Mouse (Mus musculus): Measurements from ENCODE around the gene Kazald1. TPM values are rescaled to one million over a fixed set of nuclear protein-coding genes. Genes with fewer than 3 reads are reported as not detected.

The Kazald1 gene
- polyA plus RNA-seq, 1 experiment from 2014 or later = 2.7 TPM

DNA sequence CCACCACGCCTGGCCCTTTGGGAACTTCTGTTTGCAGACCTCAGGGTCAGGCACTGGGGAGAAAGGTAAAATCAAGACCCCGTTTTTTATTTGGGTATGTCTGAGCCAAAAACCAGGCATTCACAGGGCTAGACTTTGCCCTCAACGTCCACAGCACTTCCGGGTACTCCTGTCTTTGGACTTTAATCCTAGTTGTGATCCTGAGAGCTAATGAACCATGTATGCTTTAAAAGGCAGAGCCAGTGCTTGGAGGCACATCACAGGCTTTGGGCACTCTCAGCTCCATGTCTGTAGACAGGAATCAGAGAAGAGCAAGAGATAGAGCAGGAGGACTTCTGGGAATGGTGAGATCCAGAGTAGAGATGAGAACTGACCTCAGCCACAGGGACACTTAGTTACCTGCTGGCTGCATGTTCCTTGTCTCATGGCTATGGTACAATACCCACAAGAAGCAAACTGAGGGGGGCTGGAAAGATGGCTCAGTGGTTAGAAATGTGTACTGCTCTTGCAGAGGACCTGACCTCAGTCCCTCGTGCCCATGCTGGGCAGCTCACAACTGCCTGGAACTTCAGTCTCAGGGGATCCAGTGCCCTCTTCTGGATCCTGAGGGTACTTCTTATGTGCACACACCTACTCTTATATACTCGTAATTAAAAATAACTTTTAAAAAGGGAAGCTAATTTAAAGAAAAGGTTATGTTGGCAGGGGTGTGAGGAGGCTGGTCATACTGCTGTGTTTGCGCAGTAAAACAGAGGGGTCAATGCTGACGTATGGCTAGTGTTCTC is 25.6 kb downstream of the Kazald1 start:
- H3K27me3 ChIP-seq (ENCODE audit: control insufficient read depth, insufficient read depth, low read length) = peaks cover 19% of the 10 kb centered on the region

DNA sequence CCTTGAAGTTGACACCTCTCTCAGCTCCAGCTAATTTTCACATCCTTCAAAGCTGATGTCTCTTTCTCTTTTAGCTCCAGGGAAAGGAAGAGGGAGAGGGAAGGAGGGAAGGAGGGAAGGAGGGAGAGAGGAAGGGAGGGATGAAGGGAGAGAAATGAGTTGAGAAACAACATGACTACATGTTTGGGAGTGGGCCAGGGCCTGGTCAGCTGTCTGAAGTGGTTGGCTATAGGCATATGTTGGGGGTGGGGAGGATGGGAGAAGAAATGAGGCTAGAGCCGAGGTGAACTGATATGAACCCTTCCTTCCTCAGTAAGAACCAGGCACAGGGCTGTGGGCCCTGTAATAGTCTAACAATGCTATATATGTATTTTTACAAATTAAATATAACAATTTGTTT is 30.6 kb downstream of the Kazald1 start:
- no peaks in the 10 kb centered on the region for H3K9me3 ChIP-seq (replicated peaks; ENCODE audit: control insufficient read depth, low read length)
- no peaks in the 10 kb centered on the region for H3K36me3 ChIP-seq (ENCODE audit: control insufficient read depth, insufficient read depth, low read length)
- H3K4me1 ChIP-seq (ENCODE audit: control insufficient read depth, insufficient read depth, low read length) = no peaks in the 10 kb centered on the region
- no peak overlapping the region for H3K27ac ChIP-seq (ENCODE audit: low read depth, low read length)
- peaks cover 19% of the 10 kb centered on the region for H3K27me3 ChIP-seq (ENCODE audit: control insufficient read depth, insufficient read depth, low read length)
- no peak overlapping the region for H3K9ac ChIP-seq (ENCODE audit: low read depth, low read length)
- no peak for ATAC-seq (replicated peaks; ENCODE audit: insufficient number of reproducible peaks, low FRiP score, low TSS enrichment)
- no peak overlapping the region for H3K4me2 ChIP-seq
- WGBS (ENCODE audit: insufficient replicate concordance) = 20% methylated on average over 1 of the region's 1 CpGs
- no peak overlapping the region for H3K4me3 ChIP-seq (ENCODE audit: low read depth, low read length)

More for the DNA sequence above, 25.6 kb downstream of the Kazald1 start:
- Histone ChIP-seq H3K27ac (ENCODE audit: low read depth, low read length) (no peak overlapping the region), H3K9ac (ENCODE audit: low read depth, low read length) (no peak overlapping the region), H3K4me2 (no peak overlapping the region), H3K36me3 (ENCODE audit: control insufficient read depth, insufficient read depth, low read length) (no peaks in the 10 kb centered on the region), H3K9me3 (replicated peaks; ENCODE audit: control insufficient read depth, low read length) (no peaks in the 10 kb centered on the region), H3K4me3 (ENCODE audit: low read depth, low read length) (no peak overlapping the region), H3K4me1 (ENCODE audit: control insufficient read depth, insufficient read depth, low read length) (no peaks in the 10 kb centered on the region)
- 68% methylated on average over 8 of the region's 8 CpGs for WGBS (ENCODE audit: insufficient replicate concordance)
- no peak for ATAC-seq (replicated peaks; ENCODE audit: insufficient number of reproducible peaks, low FRiP score, low TSS enrichment)

DNA sequence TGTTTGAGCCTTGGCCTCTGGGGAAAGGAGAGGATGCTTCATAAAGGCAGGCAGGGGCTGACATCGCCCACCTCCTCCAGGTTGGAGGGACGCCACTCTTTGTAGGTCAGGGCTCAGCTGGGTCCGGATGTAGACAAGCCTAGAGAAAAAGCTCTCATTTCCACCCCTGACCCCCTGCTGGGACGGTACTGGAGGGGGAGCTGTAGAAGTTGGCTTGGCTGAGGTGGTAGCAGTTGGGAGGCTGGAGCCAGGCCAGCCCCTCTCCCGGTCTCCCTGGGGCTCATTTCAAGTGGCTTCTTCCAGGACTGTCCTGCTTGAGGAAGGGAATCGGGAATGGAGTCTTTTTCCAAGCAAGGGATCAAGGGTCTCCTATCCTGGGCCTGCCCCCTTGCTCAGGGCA is 31.6 kb downstream of the Kazald1 start:
- WGBS (ENCODE audit: insufficient replicate concordance) = 34% methylated on average over 6 of the region's 6 CpGs
- ATAC-seq (replicated peaks; ENCODE audit: insufficient number of reproducible peaks, low FRiP score, low TSS enrichment) = no peak
- no peaks in the 10 kb centered on the region for H3K9me3 ChIP-seq (replicated peaks; ENCODE audit: control insufficient read depth, low read length)
- H3K9ac ChIP-seq (ENCODE audit: low read depth, low read length) = no peak overlapping the region
- no peak overlapping the region for H3K4me2 ChIP-seq
- no peak overlapping the region for H3K27ac ChIP-seq (ENCODE audit: low read depth, low read length)
- H3K4me1 ChIP-seq (ENCODE audit: control insufficient read depth, insufficient read depth, low read length) = no peaks in the 10 kb centered on the region
- no peaks in the 10 kb centered on the region for H3K36me3 ChIP-seq (ENCODE audit: control insufficient read depth, insufficient read depth, low read length)
- H3K4me3 ChIP-seq (ENCODE audit: low read depth, low read length) = no peak overlapping the region
- peaks cover 19% of the 10 kb centered on the region for H3K27me3 ChIP-seq (ENCODE audit: control insufficient read depth, insufficient read depth, low read length)

DNA sequence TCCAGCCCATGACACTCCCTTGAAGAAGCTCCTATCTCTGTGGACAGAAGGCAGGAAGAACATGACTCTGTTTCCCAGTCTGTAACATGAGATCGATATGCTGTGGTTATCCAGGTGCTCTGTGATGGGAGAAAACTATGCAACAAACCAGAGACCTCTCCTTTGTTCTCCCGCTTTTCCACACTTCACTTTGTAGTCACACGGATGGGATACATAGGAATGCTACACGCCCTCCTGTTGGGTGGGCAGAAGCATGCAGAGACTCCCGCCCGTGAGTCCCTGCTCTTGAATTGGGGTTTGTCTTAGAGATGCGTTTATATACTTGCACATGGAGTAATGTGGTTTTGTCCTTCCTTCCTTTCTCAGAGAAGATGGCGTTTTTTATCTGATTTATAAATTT is 35.6 kb downstream of the Kazald1 start:
- ATAC-seq (replicated peaks; ENCODE audit: insufficient number of reproducible peaks, low FRiP score, low TSS enrichment) = no peak
- no peaks in the 10 kb centered on the region for H3K9me3 ChIP-seq (replicated peaks; ENCODE audit: control insufficient read depth, low read length)
- no peak overlapping the region for H3K4me3 ChIP-seq (ENCODE audit: low read depth, low read length)
- no peak overlapping the region for H3K9ac ChIP-seq (ENCODE audit: low read depth, low read length)
- no peak overlapping the region for H3K4me2 ChIP-seq
- no peak overlapping the region for H3K27ac ChIP-seq (ENCODE audit: low read depth, low read length)
- WGBS (ENCODE audit: insufficient replicate concordance) = 53% methylated on average over 8 of the region's 8 CpGs
- H3K4me1 ChIP-seq (ENCODE audit: control insufficient read depth, insufficient read depth, low read length) = peaks cover 5% of the 10 kb centered on the region
- no peaks in the 10 kb centered on the region for H3K36me3 ChIP-seq (ENCODE audit: control insufficient read depth, insufficient read depth, low read length)
- 0 out of 2 replicates have a peak, but pooled peaks cover 4% of the 10 kb centered on the region for H3K27me3 ChIP-seq (ENCODE audit: control insufficient read depth, insufficient read depth, low read length)

DNA sequence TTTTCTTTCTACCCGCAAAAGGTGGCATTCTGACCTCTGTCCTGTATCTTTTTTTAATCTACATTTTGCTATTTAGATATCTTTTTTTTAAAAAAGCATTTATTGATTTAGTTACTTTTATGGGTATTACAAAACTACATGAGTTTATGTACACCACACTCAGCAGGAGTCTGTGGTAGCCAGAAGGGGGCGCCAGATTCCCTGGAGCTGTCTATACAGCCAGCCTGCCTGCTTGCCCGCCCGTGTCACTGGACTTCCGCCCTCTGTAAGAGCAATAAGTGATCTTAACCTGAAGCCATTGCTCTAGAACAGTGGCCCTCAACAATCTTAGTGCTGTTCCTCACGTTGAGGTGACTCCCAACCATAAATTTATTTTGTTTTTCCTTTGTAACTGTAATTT is 37.4 kb downstream of the Kazald1 start:
- ATAC-seq (replicated peaks; ENCODE audit: insufficient number of reproducible peaks, low FRiP score, low TSS enrichment) = no peak
- Histone ChIP-seq H3K27me3 (ENCODE audit: control insufficient read depth, insufficient read depth, low read length) (peaks cover 7% of the 10 kb centered on the region; the same call in 1 of the 2 replicates), H3K9me3 (replicated peaks; ENCODE audit: control insufficient read depth, low read length) (no peaks in the 10 kb centered on the region), H3K4me1 (ENCODE audit: control insufficient read depth, insufficient read depth, low read length) (peaks cover 5% of the 10 kb centered on the region), H3K36me3 (ENCODE audit: control insufficient read depth, insufficient read depth, low read length) (no peaks in the 10 kb centered on the region), H3K9ac (ENCODE audit: low read depth, low read length) (no peak overlapping the region), H3K27ac (ENCODE audit: low read depth, low read length) (no peak overlapping the region), H3K4me2 (no peak overlapping the region), H3K4me3 (ENCODE audit: low read depth, low read length) (no peak overlapping the region)
- WGBS (ENCODE audit: insufficient replicate concordance) = 83% methylated on average over 6 of the region's 6 CpGs

DNA sequence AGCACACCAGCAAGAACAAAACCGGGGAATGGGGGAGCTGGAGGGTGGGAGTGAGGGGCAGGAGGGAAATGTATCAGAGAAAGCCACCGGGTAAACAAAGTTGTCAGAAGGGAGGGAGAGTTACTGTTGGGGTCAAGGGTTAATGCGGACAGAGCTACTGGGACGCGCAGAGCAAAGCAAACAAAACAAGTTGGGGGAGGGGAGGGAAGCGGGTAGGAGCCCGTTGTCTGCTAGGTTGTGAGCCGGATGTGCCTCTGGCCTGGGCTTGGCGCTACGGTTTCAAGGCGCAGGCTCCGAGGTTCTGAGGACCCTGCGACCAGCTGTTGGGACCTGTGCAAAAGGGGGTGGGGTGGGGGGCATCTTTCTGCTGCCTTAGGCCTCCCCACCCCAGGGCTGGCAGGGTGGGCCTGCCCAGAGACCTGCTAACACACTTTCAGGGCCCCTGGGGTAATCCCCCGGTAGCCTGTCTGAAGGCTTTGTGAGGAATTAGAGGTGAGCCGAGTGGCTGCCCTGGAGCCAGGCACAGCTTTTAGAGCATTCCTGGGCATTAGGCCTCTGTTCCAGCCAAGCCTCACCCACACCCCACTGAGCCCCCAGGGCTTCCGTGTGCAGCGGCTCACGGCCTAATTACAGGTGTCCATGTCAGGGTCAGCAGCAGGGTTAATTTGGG is 38.9 kb downstream of the Kazald1 start:
- Histone ChIP-seq H3K36me3 (ENCODE audit: control insufficient read depth, insufficient read depth, low read length) (no peaks in the 10 kb centered on the region), H3K9ac (ENCODE audit: low read depth, low read length) (no peak overlapping the region), H3K27me3 (ENCODE audit: control insufficient read depth, insufficient read depth, low read length) (peaks cover 11% of the 10 kb centered on the region; the same call in 1 of the 2 replicates), H3K4me2 (peak overlapping the region; percentile 23; the same call in 1 of the 2 replicates), H3K4me1 (ENCODE audit: control insufficient read depth, insufficient read depth, low read length) (peaks cover 5% of the 10 kb centered on the region), H3K4me3 (ENCODE audit: low read depth, low read length) (no peak overlapping the region), H3K27ac (ENCODE audit: low read depth, low read length) (no peak overlapping the region), H3K9me3 (replicated peaks; ENCODE audit: control insufficient read depth, low read length) (no peaks in the 10 kb centered on the region)
- WGBS (ENCODE audit: insufficient replicate concordance) = 6% methylated on average over 18 of the region's 18 CpGs
- no peak for ATAC-seq (replicated peaks; ENCODE audit: insufficient number of reproducible peaks, low FRiP score, low TSS enrichment)

DNA sequence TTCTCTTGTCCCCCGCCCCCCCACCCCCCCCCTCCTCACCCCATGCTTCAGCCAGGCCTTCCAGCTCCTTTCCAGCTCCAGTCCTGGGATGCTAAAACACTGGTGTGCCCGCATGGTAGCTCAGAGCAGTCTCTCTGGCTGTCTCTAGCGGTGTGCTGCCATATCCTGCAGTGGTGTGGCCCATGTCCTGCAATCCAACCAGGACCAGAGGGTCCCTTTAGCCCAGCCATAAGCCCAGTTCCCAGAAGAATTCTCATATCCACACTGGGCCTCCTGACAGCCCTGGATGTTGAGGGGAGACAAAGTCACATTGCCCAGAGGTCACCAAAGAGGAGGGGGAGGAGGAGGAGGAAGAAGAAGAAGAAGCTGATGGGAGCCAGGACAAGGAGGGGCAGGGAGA is 39.7 kb downstream of the Kazald1 start:
- 33% methylated on average over 3 of the region's 3 CpGs for WGBS (ENCODE audit: insufficient replicate concordance)
- H3K4me3 ChIP-seq (ENCODE audit: low read depth, low read length) = no peak overlapping the region
- H3K9ac ChIP-seq (ENCODE audit: low read depth, low read length) = no peak overlapping the region
- no peak overlapping the region for H3K4me2 ChIP-seq
- ATAC-seq (replicated peaks; ENCODE audit: insufficient number of reproducible peaks, low FRiP score, low TSS enrichment) = no peak
- H3K4me1 ChIP-seq (ENCODE audit: control insufficient read depth, insufficient read depth, low read length) = peaks cover 5% of the 10 kb centered on the region
- no peaks in the 10 kb centered on the region for H3K36me3 ChIP-seq (ENCODE audit: control insufficient read depth, insufficient read depth, low read length)
- H3K27ac ChIP-seq (ENCODE audit: low read depth, low read length) = no peak overlapping the region
- H3K9me3 ChIP-seq (replicated peaks; ENCODE audit: control insufficient read depth, low read length) = no peaks in the 10 kb centered on the region
- peaks cover 13% of the 10 kb centered on the region; the same call in 1 of the 2 replicates for H3K27me3 ChIP-seq (ENCODE audit: control insufficient read depth, insufficient read depth, low read length)

DNA sequence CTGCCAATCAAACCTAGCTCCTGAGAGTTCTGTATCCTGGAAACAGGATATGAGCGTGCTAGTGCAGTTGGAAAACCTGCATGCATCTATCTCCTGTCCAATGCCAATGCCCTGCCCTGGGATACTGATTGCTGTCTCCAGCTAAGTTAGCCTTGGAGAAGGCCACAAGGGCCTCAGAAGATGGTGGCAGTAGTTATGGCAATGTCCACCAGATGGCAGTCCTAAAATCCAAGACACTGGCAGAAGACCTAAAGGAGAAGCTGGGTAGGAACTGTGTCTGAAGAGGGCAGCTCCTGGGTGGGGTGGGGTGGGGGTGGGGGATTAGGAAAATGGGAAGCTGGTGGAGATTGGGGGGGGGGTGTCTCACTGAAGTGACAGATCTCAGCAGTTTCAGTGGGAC is 41.8 kb downstream of the Kazald1 start:
- Histone ChIP-seq H3K4me2 (no peak overlapping the region), H3K9ac (ENCODE audit: low read depth, low read length) (no peak overlapping the region), H3K36me3 (ENCODE audit: control insufficient read depth, insufficient read depth, low read length) (no peaks in the 10 kb centered on the region), H3K9me3 (replicated peaks; ENCODE audit: control insufficient read depth, low read length) (no peaks in the 10 kb centered on the region), H3K4me3 (ENCODE audit: low read depth, low read length) (no peak overlapping the region), H3K4me1 (ENCODE audit: control insufficient read depth, insufficient read depth, low read length) (peaks cover 5% of the 10 kb centered on the region), H3K27me3 (ENCODE audit: control insufficient read depth, insufficient read depth, low read length) (peaks cover 19% of the 10 kb centered on the region), H3K27ac (ENCODE audit: low read depth, low read length) (no peak overlapping the region)
- WGBS (ENCODE audit: insufficient replicate concordance) = 65% methylated on average over 1 of the region's 1 CpGs
- no peak for ATAC-seq (replicated peaks; ENCODE audit: insufficient number of reproducible peaks, low FRiP score, low TSS enrichment)

All from heart, embryonic 11.5 days (tissue).